Mouse (Mus musculus) embryonic facial prominence, embryonic 12.5 days (tissue): ENCODE measurements around the gene Bri3. TPM values are rescaled to one million over a fixed set of nuclear protein-coding genes. Genes with fewer than 3 reads are reported as not detected.

ENCODE experiments used
- ATAC-seq: fragments of 200-750 bp; cut with Nextera tagmentation; 2 replicates; pipeline ENCODE4 v1.8.0; 2017; ENCODE audit not compliant: insufficient number of reproducible peaks, insufficient read depth, low FRiP score, low TSS enrichment
- H3K27ac ChIP-seq: fragments of 300-500 bp; sonication (generic); 2 replicates; pipeline ENCODE4 v1.5.1; 2016; ENCODE audit warnings: mild to moderate bottlenecking
- H3K27me3 ChIP-seq: fragments of 300-500 bp; sonication (generic); 2 replicates; pipeline ENCODE4 v1.6.1; 2016; ENCODE audit warnings: mild to moderate bottlenecking, moderate library complexity
- H3K36me3 ChIP-seq: fragments of 300-500 bp; sonication (generic); 2 replicates; pipeline ENCODE4 v1.6.1; 2016; ENCODE audit warnings: mild to moderate bottlenecking
- H3K4me1 ChIP-seq: fragments of 300-500 bp; sonication (generic); 2 replicates; pipeline ENCODE4 v1.6.1; 2016
- H3K4me2 ChIP-seq: fragments of 300-500 bp; sonication (generic); replicated peaks from 2 replicates; pipeline ENCODE4 v1.6.1; 2016; ENCODE audit warnings: mild to moderate bottlenecking, moderate library complexity
- H3K4me3 ChIP-seq: fragments of 300-500 bp; sonication (generic); 2 replicates; pipeline ENCODE4 v1.5.1; 2016; ENCODE audit warnings: mild to moderate bottlenecking
- H3K9ac ChIP-seq: fragments of 300-500 bp; sonication (generic); 2 replicates; pipeline ENCODE4 v1.6.1; 2016; ENCODE audit warnings: mild to moderate bottlenecking, moderate library complexity
- H3K9me3 ChIP-seq: fragments of 300-500 bp; sonication (generic); 2 replicates; pipeline ENCODE4 v1.6.1; 2016; ENCODE audit warnings: mild to moderate bottlenecking, moderate library complexity
- WGBS: fragments of 180-500 bp; shearing (Covaris S2); methylation state at CpG from one replicate; pipeline ENCODE4 v1.1.7; 2016; 5-methylcytosine and 5-hydroxymethylcytosine counted together
- polyA plus RNA-seq: library from polyadenylated mRNA; unstranded; fragments of >200 nt; fragmentation: Nextera tagmentation; extraction: Ambion mirVana; gene quantifications from 2 replicates; pipeline ENCODE4 v1.2.1, GENCODE M21; 2016

Bri3 gene
- polyA plus RNA-seq, 1 experiment from 2014 or later = 143 TPM

DNA sequence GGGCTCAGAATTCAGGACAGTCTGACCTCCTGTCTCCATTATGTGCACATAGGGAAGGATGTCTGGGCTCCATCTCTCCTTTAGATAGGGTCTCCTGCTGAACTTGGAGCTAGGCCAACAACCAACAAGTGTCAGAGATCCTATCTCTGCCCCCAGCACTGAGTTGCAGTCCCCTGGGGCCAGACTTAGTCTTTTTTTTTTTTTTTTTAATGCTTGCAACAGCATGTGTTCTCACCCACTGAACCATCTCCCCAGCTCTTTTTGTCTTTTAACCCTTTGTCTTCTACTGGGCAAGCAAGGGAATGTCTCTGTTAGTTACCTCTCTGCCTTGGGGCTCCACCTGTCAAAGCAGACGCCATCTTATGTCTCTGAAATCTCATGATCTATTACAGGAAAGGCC, 5.3 kb upstream of the Bri3 start:
- no peaks in the 10 kb centered on the region for H3K27me3 ChIP-seq
- 53% methylated on average over 1 of the region's 1 CpGs for WGBS
- no peaks in the 10 kb centered on the region for H3K4me1 ChIP-seq
- no peak overlapping the region for H3K27ac ChIP-seq
- H3K4me2 ChIP-seq = no peak overlapping the region
- no peaks in the 10 kb centered on the region for H3K36me3 ChIP-seq
- ATAC-seq = no peak
- no peaks in the 10 kb centered on the region for H3K9me3 ChIP-seq
- H3K9ac ChIP-seq = no peak overlapping the region
- no peak overlapping the region for H3K4me3 ChIP-seq

GRCm38 (mm10) chr5:144245592-144245991, 1.4 kb downstream of the Bri3 start:
- H3K36me3 ChIP-seq = no peaks in the 10 kb centered on the region
- H3K4me3 ChIP-seq = no peak overlapping the region
- no peak overlapping the region for H3K27ac ChIP-seq
- ATAC-seq = no peak
- H3K4me1 ChIP-seq = no peaks in the 10 kb centered on the region
- 0 out of 2 replicates have a peak, but pooled peaks cover 4% of the 10 kb centered on the region for H3K9me3 ChIP-seq
- no peaks in the 10 kb centered on the region for H3K27me3 ChIP-seq
- 69% methylated on average over 2 of the region's 2 CpGs for WGBS
- H3K9ac ChIP-seq = no peak overlapping the region
- H3K4me2 ChIP-seq = no peak overlapping the region

DNA sequence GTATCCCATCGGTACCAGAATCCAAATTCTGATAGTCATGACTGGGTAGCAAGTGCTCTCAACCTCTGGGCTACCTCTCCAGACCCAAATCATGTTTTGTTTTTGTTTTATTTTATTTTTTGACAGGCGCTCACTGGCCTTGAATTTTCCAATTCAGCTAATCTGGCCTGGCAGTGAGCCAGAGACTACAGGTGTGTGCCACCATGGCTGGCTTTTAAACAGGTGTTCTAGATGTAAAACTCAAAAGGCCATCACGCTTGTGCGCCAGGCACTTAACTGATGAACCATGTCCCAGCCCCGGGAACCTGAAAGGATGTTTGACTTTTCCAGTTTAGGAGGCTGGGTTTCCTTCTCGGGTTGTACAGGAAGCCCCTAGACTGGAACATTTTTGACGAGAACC, 2.4 kb downstream of the Bri3 start:
- no peak overlapping the region for H3K4me2 ChIP-seq
- no peak overlapping the region for H3K9ac ChIP-seq
- H3K27me3 ChIP-seq = no peaks in the 10 kb centered on the region
- no peaks in the 10 kb centered on the region for H3K36me3 ChIP-seq
- no peaks in the 10 kb centered on the region for H3K4me1 ChIP-seq
- H3K9me3 ChIP-seq = 0 out of 2 replicates have a peak, but pooled peaks cover 4% of the 10 kb centered on the region
- ATAC-seq = no peak
- no peak overlapping the region for H3K4me3 ChIP-seq
- WGBS = 77% methylated on average over 7 of the region's 7 CpGs
- no peak overlapping the region for H3K27ac ChIP-seq

GRCm38 (mm10) chr5:144247307-144247706, 3.1 kb downstream of the Bri3 start:
- H3K9me3 ChIP-seq = 0 out of 2 replicates have a peak, but pooled peaks cover 4% of the 10 kb centered on the region
- H3K27ac ChIP-seq = peak overlapping the region; percentile 14; the same call in 1 of the 2 replicates
- no peaks in the 10 kb centered on the region for H3K36me3 ChIP-seq
- no peaks in the 10 kb centered on the region for H3K27me3 ChIP-seq
- no peak overlapping the region for H3K9ac ChIP-seq
- no peak for ATAC-seq
- no peak overlapping the region for H3K4me2 ChIP-seq
- H3K4me1 ChIP-seq = no peaks in the 10 kb centered on the region
- 62% methylated on average over 10 of the region's 10 CpGs for WGBS
- no peak overlapping the region for H3K4me3 ChIP-seq

DNA sequence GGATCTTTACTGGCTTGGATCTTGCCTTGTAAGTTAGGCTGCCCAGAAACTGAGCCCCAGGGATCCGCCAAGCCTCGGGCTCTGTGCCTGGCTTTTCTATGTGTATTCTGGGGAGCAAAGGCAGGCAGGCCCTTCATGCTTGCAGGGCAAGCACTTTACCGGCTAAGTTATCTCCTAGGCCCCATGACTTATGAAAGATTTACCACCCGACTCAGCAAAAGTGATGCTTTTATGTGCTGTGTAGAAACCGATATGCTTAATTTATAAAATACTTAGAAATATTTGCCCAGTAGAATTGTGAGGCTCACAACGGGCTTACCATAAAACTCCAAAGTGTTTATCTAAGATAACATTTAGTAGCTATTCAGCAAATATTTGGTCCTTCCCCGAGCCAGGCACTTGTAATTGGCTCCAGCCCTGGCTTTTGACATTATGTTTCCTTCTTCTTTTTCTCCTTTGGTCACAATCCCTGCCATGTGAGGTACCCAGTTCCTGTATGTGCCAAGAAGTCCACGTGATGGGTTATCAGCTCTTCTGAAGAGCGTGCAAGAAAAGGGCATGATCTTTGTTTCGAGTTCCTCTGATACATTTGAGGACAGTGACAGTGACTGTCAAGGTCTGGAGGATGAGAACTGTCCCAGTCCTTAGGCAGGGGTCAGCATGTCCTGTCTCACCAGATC, 3.8 kb downstream of the Bri3 start:
- H3K9me3 ChIP-seq = 0 out of 2 replicates have a peak, but pooled peaks cover 4% of the 10 kb centered on the region
- H3K4me2 ChIP-seq = no peak overlapping the region
- H3K4me1 ChIP-seq = no peaks in the 10 kb centered on the region
- H3K9ac ChIP-seq = no peak overlapping the region
- ATAC-seq = no peak
- peak overlapping the region; percentile 14; the same call in 1 of the 2 replicates for H3K27ac ChIP-seq
- no peaks in the 10 kb centered on the region for H3K36me3 ChIP-seq
- no peak overlapping the region for H3K4me3 ChIP-seq
- no peaks in the 10 kb centered on the region for H3K27me3 ChIP-seq
- WGBS = 63% methylated on average over 10 of the region's 10 CpGs

GRCm38 (mm10) chr5:144249871-144250270, 5.6 kb downstream of the Bri3 start:
- Histone ChIP-seq H3K27me3 (no peaks in the 10 kb centered on the region), H3K4me2 (no peak overlapping the region), H3K4me3 (no peak overlapping the region), H3K4me1 (peaks cover 5% of the 10 kb centered on the region; the same call in 1 of the 2 replicates), H3K9me3 (0 out of 2 replicates have a peak, but pooled peaks cover 4% of the 10 kb centered on the region), H3K36me3 (no peaks in the 10 kb centered on the region), H3K9ac (no peak overlapping the region), H3K27ac (no peak overlapping the region)
- 87% methylated on average over 3 of the region's 3 CpGs for WGBS
- no peak for ATAC-seq

- H3K4me1 ChIP-seq = peaks cover 10% of the 10 kb centered on the region
- no peak overlapping the region for H3K4me2 ChIP-seq
- no peak overlapping the region for H3K9ac ChIP-seq
- 0 out of 2 replicates have a peak, but pooled peaks cover 4% of the 10 kb centered on the region for H3K9me3 ChIP-seq
- no peak for ATAC-seq
- H3K27ac ChIP-seq = no peak overlapping the region
- no peaks in the 10 kb centered on the region for H3K36me3 ChIP-seq
- WGBS = 92% methylated on average over 13 of the region's 13 CpGs
- no peaks in the 10 kb centered on the region for H3K27me3 ChIP-seq
- H3K4me3 ChIP-seq = no peak overlapping the region
Observed at GRCm38 (mm10) chr5:144251876-144252577, 7.8 kb downstream of the Bri3 start.

DNA sequence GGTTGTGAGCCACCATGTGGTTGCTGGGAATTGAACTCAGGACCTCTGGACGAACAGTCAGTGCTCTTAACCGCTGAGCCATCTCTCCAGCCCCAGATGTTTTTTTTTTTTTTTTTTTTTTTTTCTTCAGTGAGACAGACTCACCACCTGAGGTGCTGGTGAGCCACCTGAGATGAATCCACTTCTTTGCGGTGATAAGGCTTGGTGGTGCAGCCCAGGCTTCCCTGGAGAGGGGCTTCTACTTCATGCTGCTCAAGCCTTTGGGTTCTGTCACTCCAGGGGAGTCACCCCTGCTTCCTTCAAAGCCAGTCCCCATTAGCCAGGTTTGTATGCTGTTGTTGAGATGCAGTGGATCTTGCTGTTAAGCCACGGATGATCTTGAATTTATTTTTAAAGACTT, 9.0 kb downstream of the Bri3 start:
- ATAC-seq = no peak
- 66% methylated on average over 4 of the region's 4 CpGs for WGBS
- Histone ChIP-seq H3K4me2 (no peak overlapping the region), H3K9ac (no peak overlapping the region), H3K9me3 (0 out of 2 replicates have a peak, but pooled peaks cover 4% of the 10 kb centered on the region), H3K4me3 (no peak overlapping the region), H3K27me3 (no peaks in the 10 kb centered on the region), H3K36me3 (no peaks in the 10 kb centered on the region), H3K27ac (no peak overlapping the region), H3K4me1 (peaks cover 22% of the 10 kb centered on the region)

- no peak for ATAC-seq
- peaks cover 32% of the 10 kb centered on the region for H3K4me1 ChIP-seq
- peak overlapping the region; percentile 99 for H3K4me3 ChIP-seq
- H3K9me3 ChIP-seq = 0 out of 2 replicates have a peak, but pooled peaks cover 4% of the 10 kb centered on the region
- peak overlapping the region; percentile 72 for H3K4me2 ChIP-seq
- H3K36me3 ChIP-seq = peaks cover 7% of the 10 kb centered on the region; the same call in 1 of the 2 replicates
- WGBS = 53% methylated on average over 16 of the region's 16 CpGs
- H3K27ac ChIP-seq = no peak overlapping the region
- no peaks in the 10 kb centered on the region for H3K27me3 ChIP-seq
- H3K9ac ChIP-seq = no peak overlapping the region
Observed at GRCm38 (mm10) chr5:144254122-144254810, 10.0 kb downstream of the Bri3 start.

- Histone ChIP-seq H3K4me2 (peak overlapping the region; percentile 72), H3K4me1 (peaks cover 34% of the 10 kb centered on the region), H3K9ac (peak overlapping the region; percentile 98), H3K9me3 (0 out of 2 replicates have a peak, but pooled peaks cover 2% of the 10 kb centered on the region), H3K4me3 (peak overlapping the region; percentile 99), H3K27me3 (no peaks in the 10 kb centered on the region), H3K27ac (peak overlapping the region; percentile 95), H3K36me3 (peaks cover 9% of the 10 kb centered on the region; the same call in 1 of the 2 replicates)
- under 1% methylated on average over 64 of the region's 84 CpGs for WGBS
- peak; percentile 70 for ATAC-seq
Observed at GRCm38 (mm10) chr5:144254811-144255631, 10.8 kb downstream of the Bri3 start.
